Mouse (Mus musculus) bone marrow macrophage, adult 2 months (primary cell): ENCODE data around the gene Tbc1d8.

Experiments used
- CTCF ChIP-seq: IDR thresholded peaks from 2 replicates; pipeline ENCODE4 v1.5.1; 2012; ENCODE audit warnings: low read depth, mild to moderate bottlenecking, low read length, moderate library complexity
- POLR2A ChIP-seq: IDR thresholded peaks from 2 replicates; pipeline ENCODE4 v1.6.1; 2012; ENCODE audit warnings: mild to moderate bottlenecking, low read depth, low read length, borderline replicate concordance

DNA sequence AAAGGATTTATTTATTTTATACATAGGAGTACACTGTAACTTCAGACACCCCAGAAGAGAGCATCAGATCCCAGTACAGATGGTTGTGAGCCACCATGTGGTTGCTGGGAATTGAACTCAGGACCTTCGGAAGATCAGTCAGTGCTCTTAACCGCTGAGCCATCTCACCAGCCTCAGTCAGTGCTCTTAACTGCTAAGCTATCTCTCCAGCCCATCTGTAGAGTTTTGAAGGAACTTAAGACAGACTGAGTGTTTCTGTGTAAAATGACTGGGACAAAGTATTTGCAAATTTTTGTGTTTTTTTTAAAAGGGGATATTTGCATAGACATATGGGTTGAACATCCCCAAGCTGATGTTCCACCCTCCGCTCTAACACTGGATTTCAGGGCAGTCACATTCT lies 78.4 kb downstream of the Tbc1d8 start:
- TF ChIP-seq POLR2A = no peak
- no peak for TF ChIP-seq CTCF
